Mouse (Mus musculus): ENCODE results near the gene Coasy.

Coasy gene

DNA sequence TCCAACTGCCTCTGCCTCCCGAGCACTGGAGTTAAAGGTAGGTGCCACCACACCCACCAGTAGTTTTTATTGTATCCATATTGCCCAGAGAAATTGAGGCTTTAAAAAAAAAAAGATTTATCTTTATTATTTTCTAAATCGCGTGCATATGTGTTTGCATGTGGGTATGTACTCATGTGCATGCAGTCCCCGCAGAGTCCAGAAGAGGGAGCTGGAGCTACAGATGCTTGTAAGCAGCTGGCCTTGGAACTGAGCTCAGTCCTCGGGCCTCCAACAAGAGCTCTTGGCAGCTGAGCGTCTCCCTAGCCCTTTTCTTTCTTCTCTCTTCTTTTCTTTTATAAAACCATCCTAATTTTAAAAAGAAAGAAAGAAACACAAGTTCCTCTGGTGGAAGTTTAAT lies 49.3 kb downstream of the Coasy start:
- no peak for DNase-seq (ENCODE audit: low spot score in 2 of 2)

DNA sequence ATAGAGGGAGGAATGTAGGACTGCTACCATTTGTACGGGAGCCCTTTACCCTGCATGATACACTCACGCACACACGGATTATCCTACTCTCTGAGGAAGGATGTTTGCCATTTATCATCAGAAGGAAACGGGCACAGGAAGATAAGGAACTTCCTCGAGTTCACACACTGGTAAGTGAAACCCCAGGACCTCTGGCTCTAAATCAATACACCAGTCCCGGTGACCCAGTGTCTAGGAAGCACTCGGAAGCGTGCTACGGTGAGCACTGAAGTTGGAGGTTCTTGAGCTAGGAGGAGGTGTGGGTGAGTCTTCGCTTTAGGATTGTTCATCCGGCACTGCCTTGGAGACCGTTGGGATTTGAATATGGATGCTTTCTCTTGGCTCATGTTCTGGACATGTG lies 50.7 kb downstream of the Coasy start:
- no peak for DNase-seq (ENCODE audit: low spot score in 2 of 2)

DNA sequence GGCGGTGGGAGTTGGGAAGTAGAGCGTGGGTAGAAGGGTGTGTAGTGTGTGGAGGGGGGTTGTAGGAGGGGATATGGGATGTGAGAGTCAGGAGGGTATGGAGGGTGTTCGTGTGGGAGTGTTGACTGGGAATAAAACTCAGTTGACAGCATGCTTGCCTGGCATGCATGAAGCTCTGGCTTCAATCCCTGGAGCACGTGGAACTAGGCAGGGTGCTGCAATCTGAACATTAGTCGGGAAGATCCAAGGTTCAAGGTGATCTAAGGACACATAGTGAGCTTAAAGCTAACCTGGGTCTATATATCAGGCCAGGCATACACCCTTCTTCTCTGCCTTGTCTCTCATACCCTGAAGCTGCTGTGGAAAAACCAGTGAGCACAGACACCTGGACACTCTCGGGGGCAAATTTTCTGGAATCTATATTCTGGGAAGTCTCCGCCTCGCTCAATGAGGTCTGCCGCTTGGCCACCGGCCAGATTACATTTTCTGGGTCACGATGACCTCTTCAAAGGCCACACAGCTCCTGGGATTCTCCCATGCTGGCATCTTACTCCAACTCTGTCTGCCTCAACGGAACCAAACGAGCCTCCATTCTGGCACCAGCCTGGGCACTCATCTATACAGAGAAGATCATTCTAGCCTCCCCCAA lies 52.0 kb downstream of the Coasy start:
- DNase-seq (ENCODE audit: low spot score in 2 of 2): no peak
